Mouse (Mus musculus): ENCODE measurements around the gene Ocel1.

The Ocel1 gene

DNA sequence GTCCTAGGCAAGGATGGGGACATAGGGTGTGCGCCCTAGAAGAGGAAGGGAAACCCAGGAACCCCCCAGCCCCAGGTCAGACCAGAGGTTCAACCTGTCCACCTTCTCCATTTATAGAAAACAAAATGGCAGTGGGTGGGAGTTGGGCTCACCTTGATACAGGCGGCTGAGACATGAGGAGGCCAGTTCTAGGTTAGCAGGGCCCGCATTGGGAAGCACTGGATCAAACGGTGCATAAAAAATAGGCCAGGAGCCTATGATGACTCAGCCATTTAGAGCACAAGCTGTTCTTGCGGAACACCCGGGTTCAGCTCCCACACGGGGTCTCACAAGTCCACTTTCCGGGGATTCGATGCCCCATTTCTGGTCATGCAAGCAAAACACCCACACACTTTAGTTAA is 33.9 kb downstream of the Ocel1 start:
- peak in 1 of 2 experiments; percentile 4 for DNase-seq

DNA sequence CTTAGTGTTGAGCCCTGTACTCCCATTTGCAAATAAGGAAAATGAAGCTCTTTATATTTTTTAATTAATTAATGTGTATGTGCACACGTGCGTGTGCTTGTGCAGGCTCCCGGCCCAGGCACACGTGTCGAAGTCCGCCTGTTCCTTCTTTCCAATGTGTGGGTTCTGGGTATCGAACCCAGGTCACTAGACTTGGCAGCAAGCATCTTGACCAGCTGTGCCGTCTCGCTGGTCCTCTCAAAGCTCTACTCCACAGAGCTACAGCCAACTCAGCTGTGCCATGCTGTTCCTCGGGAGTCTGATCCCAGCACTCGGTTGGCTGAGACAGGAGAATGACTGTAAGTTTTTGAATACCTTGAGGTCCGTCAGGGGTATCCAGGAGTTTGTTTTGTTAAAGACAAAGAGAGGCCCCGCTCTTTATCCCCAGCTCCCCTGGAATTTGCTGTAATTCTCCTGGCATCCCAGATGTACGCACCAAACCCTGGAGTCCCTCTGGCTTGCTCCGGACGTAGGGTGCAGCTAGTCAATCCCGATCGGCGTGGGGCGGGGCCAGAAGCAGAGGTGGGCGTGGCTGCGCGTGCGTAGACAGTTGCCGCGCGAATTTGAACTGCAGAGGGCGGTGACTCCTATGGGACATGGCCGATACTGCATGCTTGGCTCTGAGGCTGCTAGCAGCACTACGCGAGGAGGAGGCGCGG is 34.5 kb downstream of the Ocel1 start, which contains the start of gene Ankle1:
Gene Ankle1 (plus strand): TSS at position 610 of the 698 bp plus-strand sequence.
- DNase-seq: peak; percentile 88 to 98

- DNase-seq: peak; percentile 52 to 63
Measured at GRCm38 (mm10) chr8:71406099-71407015, 35.3 kb downstream of the Ocel1 start.

DNA sequence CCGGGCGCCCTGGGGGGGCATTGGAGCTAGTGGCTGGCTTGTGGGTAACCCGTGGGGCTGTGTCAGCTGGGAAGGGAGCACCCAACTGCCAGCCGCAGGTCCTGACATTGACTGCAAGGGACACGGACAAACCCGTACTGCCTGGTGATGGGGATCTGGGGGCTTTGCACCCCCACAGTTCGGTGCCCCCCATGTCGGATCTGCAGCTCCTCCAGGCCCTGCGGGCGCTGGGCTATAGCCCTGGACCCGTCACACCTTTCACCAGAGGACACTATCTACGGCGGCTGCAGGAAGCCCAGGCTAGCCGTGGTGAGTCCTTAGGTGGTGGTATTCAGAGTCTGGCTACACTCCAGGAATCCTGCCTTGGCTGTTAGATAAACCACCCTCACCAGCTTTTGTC is 36.3 kb downstream of the Ocel1 start:
- DNase-seq: no peak

DNA sequence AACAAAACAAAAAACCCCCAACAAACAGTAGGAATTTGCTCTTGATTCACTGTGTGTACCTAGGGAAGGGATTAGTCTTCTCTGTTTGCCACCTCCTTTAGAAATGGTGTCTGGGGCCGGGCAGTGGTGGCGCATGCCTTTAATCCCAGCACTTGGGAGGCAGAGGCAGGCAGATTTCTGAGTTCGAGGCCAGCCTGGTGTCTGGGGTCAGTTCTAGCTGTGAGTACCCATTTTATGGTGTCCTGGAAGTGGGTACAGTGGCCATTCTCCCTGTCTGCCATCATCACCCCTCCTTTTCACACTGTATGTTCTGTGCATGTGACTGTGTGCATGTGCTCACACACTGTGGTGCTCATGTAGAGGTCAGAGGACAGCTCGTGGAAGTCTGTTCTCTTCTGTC is 37.1 kb downstream of the Ocel1 start:
- DNase-seq: no peak

GRCm38 (mm10) chr8:71411535-71412273 is 40.6 kb downstream of the Ocel1 start:
- DNase-seq: no peak

GRCm38 (mm10) chr8:71422121-71422520 is 51.0 kb downstream of the Ocel1 start:
- DNase-seq: no peak
